Mouse (Mus musculus) telencephalon, adult 2 months (tissue): ENCODE measurements around the gene Clps.
"Not testable (repeated sequence)": the region's sequence is repeated elsewhere in the genome, so short reads cannot be mapped to it uniquely, and the experiment has no call there.

Experiments
- DNase-seq: peaks from one replicate; pipeline ENCODE4 v3.0.0-alpha.2; 2011; ENCODE audit warnings: low read depth, low spot score

The Clps gene

DNA sequence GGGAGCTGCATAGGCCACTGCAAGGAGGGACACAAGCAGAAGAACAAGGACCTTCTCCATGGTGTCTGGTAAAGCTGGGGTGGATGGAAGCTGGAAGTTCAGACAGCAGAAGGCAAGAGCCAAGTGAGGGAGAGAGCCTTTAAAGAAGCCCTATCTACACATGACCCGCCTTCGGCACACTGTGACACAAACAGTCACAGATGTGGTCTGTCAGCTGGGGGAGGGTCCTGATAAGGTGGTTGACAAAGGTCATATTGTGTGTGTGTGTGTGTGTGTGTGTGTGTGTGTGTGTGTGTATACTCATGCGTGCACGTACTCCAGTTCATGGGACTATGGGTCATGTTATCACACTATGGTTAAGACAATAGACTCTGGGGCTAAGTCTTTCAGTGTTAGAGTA is at the start of gene Clps:
Gene Clps, minus strand, starts transcription at position 169 of the 400 bp plus-strand sequence.
- DNase-seq: no peak

DNA sequence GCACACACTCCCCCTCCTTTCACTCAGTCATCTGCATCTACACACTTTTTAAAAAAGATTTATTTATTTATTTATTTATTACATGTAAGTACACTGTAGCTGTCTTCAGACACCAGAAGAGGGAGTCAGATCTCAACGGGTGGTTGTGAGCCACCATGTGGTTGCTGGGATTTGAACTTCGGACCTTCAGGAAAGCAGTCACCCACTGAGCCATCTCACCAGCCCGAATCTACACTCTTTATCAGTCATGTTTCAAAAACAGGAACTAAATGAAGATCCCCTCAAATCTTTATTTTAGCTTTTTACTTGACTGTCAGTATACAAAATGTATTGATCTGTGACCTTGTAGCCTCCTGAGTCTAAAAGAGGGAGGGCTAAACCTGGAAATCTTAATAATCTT is 49.0 kb upstream of the Clps start:
- no peak for DNase-seq

DNA sequence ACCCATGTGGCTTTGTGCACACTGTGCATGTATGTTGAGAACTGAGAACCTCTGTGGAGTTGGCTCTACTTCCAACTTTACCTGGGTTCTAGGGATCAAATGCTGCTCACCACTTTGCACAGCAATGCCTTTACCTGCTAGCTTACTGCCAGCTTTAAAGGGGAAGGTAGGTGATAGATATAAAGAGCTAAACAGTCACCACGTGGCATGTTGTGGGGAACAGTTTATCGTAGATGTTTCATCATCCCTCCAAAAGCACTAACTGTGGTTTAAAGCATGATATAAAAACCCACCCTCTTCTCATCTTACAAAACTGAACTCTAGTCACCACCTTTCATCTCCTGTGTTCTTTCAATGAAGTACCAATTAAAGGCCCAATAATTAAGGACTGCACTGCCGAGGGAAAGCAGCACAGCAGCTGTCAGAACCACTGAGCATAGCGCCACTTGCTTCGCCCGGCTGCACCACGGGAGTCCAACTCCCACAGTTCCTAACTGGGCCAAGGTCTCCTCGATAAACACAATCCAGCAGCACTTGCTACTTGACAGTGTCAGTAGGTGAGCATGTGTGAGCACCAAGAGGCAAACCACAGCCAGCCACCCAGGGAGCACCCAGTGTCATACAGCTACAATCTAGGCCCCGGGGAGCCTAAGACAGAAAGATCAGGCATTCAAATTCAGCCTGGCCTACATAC is 41.1 kb upstream of the Clps start:
- DNase-seq: no peak

DNA sequence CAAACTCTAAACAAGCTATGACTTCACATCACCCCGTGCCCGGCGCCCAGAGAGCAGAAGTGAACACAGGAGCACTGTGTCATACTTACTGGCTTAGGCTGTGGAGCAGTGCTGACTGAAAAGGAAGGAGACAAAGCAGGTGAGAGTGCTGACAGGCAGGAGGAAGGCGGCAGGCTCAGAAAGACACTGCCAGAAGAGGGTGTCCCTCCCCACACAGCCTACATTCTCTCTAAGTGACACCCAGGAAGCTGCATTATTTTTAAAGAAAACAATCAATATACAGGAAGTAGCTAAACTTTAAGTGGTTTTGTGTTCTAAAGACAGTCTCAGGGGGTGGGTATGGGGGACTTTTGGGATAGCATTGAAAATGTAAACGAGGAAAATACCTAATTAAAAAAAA is 40.2 kb upstream of the Clps start:
- no peak for DNase-seq

DNA sequence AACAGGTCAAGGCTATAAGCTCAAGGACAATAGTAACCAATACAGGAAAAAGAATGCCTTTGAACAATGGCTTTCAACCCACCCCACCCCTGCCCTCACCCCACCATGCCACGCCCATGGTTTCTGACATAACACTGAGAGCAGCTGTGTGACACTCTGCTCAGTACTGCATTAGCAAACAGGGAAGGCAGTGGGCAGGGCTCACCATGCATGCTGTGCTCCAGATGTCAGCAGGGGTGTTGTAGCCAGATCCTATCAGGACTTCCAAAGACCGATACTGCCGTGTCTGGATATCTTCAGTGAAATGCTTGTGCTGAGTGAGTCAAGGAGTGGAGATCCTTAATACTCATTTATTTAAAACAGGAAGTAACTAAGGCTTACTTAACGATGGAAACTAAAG is 33.4 kb upstream of the Clps start:
- no peak for DNase-seq

DNA sequence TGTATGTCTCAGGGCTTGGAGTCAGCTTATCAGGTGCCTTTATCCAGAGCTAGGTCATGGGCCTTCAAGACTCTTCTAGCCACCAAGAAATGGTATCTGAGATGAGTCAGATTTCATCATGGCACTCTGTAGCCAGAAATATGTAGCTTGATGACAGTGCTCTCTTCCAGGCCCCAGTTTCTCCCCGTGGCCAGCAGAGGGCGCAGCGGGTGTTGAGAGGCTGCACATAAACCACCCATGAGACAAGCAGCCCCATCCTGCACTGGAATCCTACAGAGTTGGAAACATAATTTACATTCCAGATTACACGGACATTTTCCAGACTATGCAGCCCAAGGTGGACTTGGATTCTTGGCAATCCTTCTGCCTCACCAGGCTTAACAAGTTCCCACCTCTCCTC is 32.4 kb upstream of the Clps start:
- DNase-seq: peak; percentile 48

DNA sequence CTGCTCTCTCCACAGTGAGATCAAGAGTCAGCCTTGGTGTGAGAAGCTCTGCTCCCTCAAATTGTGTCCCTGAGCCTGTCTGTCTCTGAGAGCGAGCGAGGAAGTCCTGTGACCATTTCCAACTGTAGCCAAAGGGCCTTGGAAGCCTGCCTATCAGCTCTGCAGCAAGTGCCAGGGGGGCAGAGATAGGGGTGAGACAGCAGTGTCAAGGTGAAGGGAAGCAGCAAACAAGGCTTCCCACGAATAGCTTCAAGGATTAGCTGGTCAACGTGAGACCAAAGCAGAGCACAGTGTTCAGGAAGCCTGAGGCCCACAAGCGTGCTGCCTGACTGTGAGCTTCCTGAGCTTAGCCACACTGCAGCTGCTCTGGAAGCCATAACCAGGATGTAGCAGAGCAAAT is 30.9 kb upstream of the Clps start:
- no peak for DNase-seq

DNA sequence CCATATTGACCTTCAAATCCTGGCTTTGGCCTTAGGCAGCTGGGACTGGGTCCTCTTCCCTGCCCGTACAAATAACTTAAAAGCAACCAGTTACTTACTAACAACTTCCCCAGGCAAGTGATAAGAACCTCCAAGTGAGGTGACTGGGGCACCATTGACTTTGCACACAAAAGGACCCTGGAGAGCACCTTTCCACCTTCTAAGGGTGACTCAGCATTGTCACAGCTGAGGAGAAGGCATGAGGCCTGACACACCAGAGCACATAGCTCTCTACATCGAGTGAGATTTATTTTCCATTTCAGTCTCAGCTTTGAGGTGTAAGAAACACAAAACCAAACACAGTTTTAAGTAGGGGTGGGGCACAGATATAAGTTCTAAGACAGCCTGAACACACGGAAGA is 30.0 kb upstream of the Clps start:
- DNase-seq: no peak

DNA sequence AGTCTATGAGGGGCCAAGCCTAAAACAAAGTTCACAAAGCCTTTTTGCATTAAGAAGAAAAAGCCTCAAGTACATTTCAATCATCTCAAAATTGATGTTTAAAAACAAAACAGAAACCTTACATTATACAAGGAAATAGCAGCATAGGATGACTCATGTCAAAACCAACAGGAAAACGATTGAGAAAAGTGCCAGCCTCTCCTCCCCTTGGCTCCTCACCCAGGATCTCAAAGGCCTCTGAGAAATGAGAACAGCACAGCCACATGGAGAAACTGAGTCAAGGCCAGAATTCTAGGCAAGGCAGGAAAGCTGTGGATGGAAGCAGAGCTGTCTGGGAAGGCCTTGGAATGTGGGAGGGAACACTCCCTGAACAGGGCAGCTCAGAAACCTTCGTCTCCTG is 28.0 kb upstream of the Clps start:
- DNase-seq: no peak

DNA sequence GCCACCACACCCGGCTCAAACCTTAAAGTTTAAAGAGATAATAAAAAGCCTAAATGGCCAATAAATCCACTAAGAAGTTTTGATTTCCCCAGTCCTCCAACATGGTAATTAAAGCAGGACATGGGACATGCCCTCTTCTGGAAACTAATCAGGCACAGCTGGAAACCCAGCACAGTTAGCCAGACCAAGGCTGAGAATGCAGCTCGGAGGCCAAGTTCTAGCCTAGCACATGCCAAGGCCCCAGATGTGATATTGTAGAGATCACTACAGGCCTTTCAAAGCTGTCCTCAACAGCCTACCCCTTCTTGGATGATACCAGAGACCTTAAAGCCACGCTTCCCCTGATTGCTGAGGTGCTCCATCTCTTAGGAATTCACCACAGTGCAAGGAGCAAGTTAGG is 25.9 kb upstream of the Clps start:
- no peak for DNase-seq

DNA sequence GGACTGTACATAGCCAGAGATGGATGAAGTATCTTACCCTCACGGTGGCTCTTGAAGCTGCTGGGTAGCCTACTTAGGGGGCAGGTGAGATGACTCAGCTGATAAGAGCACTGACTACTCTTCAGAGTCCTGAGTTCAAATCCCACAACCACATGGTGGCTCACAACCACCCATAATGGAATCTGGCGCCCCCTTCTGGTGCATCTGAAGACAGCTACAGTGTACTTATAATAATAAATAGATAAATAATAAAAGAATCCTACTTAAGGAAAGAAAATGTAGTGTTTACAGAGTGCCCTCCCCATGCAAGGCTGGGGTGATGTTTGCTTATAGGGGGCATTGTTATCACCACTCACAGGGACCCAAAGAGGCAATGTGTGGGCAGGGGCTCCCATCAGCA is 20.5 kb upstream of the Clps start:
- no peak for DNase-seq

DNA sequence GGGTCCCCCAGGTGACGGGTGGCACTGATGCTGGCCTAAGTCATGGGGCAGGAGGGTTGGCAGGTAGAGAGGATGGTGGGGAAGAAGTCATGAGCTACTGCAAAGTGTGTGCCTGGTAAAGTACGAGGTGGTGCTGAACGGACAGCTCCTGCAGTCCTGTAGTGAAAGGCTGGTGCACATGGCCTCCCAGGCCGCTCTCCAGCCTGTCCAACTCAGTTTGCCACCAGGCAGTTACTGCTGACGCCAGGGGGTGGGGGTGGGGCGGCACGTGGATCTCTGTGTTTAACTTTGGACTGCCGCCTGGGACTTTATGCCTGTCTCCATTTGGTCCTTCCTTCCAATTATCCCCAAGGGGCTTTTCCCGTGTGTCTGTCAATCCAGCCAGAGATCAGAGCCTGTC is 19.8 kb upstream of the Clps start:
- DNase-seq: no peak

DNA sequence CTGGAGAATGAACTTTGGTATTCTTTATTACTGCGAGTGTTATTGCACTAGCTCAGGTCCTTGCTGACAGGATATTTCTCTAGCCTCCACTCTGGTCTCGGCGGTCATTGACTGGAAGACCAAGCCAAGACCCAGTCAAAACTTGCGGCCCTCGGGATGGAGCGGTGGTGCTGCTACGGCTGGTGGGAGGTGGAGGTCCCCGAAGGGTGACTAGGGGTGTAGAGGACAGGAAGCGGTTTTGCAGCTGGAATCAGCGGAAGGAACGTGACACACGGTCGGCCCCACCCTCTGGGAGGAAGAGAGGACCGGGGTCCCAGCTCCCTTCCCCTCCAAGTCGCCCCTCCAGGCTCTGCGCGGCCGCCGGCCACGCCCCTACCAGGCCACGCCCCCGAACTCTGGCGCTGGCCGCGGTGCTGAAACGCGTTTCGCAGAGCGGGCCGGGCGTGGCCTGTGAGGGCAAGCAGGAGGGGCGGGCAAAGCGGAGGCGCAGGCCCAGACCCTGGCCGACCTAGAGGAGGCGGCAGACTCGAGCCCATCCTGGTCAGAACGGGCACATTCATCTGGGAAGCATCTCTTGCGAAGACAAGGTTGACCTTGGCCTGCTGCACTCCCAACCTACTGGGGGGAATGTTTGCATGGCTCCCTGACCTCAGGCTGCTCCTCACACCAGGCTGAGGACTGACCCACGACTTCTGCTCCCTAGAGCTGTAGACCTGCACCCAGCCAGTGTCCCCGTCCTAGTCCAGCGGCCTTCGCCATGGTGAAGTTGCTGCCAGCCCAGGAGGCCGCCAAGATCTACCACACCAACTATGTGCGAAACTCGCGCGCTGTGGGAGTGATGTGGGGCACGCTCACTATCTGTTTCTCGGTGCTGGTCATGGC is 14.9 kb upstream of the Clps start, which contains the start of gene Lhfpl5:
Gene Lhfpl5, plus strand, starts transcription at position 398 of the 882 bp plus-strand sequence.
- DNase-seq: no peak

DNA sequence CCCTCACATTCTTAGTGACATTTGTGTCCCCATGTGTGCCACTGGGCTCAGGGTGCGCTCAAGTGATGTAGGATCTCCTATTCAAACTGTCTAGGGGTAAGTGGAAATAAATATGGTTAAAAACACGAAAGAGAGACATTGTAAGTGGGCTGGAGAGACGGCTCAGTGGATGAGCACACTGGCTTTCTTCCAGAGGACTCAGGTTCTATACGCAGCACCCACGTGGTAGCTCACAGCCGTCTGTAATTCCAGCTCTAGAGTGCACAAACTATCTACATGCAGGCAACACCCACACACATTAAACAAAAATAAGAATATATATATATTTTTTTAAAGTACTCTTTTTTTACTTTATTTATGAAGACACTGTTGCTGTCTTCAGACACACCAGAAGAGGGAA is 12.4 kb upstream of the Clps start:
- DNase-seq: peak; percentile 22

DNA sequence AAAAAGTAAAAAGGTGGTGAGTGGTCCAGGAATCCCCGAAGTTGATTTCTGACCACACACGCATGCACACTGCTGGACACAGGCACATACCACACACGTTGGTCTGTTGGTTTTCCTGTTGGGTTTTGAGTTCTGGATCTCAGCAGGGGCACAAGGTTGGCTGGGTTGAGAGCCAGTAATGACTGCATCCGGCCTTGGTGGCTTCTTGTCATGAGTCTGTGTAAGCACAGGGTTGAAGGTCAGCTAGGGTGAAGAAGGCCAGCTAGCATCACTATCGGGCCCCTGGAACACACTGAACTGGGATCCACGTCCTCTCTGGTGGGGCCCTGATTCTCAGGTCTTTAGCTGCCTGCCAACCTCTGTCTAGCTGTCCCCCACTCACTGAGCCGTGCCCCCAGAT is 12.0 kb upstream of the Clps start:
- no peak for DNase-seq

DNA sequence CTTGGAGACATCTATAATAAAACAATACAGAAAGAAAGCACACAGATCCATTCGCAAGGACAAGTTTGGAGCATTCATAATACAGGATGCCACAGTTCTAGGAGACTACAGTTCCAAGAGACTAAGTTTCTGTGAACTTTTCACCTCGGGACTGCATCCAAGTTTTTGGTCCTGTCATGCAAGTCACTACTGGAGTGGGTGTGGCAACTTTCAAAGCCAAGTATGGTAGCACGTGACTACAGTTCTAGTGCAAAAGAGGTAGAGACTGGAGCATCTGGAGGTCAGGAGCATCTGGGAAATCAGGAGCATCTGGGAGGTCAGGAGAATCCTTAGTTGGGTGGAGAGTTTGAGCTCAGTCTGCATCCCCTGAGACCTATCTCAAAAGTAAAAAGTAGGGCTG is 11.3 kb upstream of the Clps start:
- DNase-seq: no peak

DNA sequence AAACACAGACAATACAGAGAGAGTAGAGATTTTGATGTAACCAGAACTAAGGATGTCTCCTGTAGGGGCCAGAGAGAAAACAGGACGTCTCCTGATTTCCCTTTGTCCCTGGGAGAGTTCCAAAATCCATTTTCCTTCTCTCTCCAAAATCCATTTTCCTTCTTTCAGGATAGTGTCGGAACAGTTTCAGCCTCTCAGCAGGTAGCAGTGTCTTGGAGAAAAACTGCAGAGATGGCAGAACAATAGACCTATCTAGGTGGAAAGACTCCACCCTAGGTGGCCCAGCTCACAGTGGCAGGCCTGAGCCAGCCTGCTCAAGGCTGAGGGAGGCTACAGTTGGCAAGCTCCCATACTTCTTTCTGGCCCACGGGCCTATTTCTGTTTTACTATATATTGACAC is 7.0 kb upstream of the Clps start:
- no peak for DNase-seq

DNA sequence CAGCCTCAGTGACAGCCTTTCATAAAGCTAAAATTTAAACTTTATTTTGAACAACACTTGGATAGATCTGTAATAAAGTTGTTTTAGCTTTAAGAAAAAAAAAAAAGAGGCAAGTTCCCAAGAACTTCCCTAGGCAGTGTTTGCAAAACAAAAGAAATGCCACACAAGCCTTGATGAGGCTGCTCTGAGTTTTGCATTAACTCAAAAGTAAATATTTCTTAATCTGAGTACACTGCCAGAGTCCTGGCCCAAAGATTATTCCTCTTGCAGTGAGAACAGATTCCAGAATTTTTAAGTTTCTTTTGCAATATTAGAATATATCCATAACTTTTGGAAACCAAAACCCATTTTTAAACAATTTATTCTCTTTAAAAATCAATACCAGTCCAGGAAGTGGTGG is 4.6 kb upstream of the Clps start:
- no peak for DNase-seq

DNA sequence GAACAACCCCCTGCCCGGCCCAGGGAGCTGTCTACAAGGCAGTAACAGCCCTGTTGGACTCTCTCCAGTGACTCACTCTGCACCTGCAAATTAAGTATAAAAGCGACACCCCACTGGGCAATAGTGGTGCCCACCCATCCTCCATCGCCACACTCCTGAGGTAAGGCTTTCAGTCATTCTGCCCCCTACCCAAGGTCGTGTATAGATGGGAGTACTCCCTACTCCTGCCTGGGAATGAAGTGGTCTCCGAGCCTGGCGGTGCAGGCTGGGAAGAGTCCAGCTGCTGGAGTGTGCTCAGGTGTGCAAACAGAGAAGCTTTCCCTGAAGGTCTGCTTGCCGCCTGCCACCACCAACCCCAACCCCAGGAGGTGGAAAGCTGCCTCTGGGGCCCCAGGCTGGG is 1.0 kb upstream of the Clps start:
- DNase-seq: no peak

DNA sequence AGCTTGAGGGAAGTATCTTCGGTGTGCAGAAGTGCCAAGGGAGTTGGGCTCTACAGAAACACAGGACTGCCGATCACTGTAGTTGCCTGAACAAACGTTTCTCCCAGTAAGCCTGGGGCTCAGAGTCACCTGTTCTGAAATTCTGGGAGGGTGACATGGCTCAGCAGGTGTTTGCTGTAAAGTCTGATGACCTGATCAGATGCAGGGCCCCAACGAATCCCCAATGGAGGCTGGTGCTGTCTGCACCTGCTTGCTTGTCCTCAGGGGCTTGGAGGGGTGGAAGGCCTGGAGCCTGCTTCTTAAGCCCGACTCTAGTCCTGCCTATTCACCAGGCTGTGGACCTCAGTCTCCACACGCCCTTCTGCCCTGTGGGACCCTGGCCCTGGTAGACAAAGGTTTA is 2.8 kb downstream of the Clps start:
- no peak for DNase-seq

DNA sequence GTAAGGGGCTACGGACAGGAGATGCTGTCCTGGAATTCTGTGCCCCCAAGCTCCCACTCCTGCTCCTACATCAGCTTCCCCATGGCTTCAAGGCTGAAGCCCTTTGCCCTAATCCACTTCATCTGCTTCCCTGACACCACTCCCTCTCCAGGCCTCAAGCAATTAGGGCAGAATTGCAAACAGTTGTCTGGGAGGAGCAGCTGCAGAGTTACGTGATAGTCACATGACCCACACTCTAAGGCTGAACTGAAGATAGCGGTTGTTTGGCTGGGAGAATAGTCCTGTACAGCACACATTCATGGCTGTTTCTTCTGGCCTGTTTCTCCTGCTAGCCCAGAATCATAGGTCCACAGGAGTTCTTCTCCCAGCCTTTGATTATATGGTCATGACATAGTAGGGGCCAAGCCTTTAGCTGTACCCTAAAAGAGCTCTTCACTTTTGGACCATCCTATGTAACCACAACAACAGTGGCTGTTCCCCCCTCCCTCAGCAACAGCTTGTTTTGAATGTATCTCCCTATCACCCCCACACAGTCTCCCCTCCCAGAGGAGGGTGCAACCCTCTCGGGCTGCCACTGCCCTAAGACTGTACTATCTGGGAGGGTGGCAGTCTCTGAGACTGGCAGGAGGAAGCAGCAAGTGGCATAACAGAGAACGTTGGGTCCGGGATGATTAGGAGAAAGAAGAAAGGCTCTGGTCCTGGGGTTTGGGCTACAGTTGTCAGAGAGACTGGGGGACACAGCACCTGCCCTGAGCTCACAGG is 3.8 kb downstream of the Clps start:
- no peak for DNase-seq

DNA sequence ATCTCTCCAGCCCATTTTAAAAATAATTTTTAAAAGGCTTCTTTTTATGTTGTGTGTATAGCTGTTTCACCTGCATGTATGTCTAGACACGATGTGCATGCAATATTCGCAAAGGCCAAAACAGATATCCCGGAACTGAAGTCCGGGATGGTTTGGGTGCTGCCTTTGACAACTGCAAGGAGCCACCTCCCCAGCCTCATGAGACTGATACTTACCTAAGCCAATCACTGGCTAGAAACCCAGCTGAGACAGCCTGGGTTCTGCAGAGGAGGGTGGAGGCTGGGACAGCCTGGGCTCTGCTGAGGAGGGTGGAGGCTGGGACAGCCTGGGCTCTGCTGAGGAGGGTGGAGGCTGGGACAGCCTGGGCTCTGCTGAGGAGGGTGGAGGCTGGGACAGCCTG is 6.5 kb downstream of the Clps start:
- DNase-seq: not testable (repeated sequence)
